Mouse (Mus musculus) lung, embryonic 14.5 days (tissue): ENCODE measurements around the gene Vps41. TPM values are rescaled to one million over a fixed set of nuclear protein-coding genes. Genes with fewer than 3 reads are reported as not detected.

Experiments
- ATAC-seq: fragments of 200-750 bp; cut with Nextera tagmentation; 2 replicates; pipeline ENCODE4 v1.8.0; 2017; ENCODE audit warnings: mild to moderate bottlenecking, moderate TSS enrichment, moderate library complexity; ENCODE audit not compliant: insufficient read depth
- DNase-seq: peaks from one replicate; pipeline ENCODE4 v3.0.0-alpha.2; 2015
- H3K27ac ChIP-seq: fragments of 300-500 bp; sonication (generic); 2 replicates; pipeline ENCODE4 v1.5.1; 2014; ENCODE audit warnings: low read depth, mild to moderate bottlenecking, moderate library complexity
- H3K27me3 ChIP-seq: fragments of 300-500 bp; sonication (generic); 2 replicates; pipeline ENCODE4 v1.6.1; 2014; ENCODE audit warnings: low read length, control low read depth; ENCODE audit not compliant: insufficient read depth
- H3K36me3 ChIP-seq: fragments of 300-500 bp; sonication (generic); 2 replicates; pipeline ENCODE4 v1.6.1; 2014; ENCODE audit warnings: control low read depth; ENCODE audit not compliant: insufficient read depth
- H3K4me1 ChIP-seq: fragments of 300-500 bp; sonication (generic); 2 replicates; pipeline ENCODE4 v1.6.1; 2014; ENCODE audit warnings: antibody characterized with exemption, control low read depth; ENCODE audit not compliant: insufficient read depth
- H3K4me2 ChIP-seq: fragments of 300-500 bp; sonication (generic); 2 replicates; pipeline ENCODE4 v1.6.1; 2014; ENCODE audit warnings: mild to moderate bottlenecking
- H3K4me3 ChIP-seq: fragments of 300-500 bp; sonication (generic); 2 replicates; pipeline ENCODE4 v1.5.1; 2014; ENCODE audit warnings: low read depth, low read length
- H3K9ac ChIP-seq: fragments of 300-500 bp; sonication (generic); 2 replicates; pipeline ENCODE4 v1.6.1; 2014
- H3K9me3 ChIP-seq: fragments of 300-500 bp; sonication (generic); 2 replicates; pipeline ENCODE4 v1.6.1; 2016; ENCODE audit warnings: low read depth, low read length, control low read depth
- CTCF ChIP-seq: IDR thresholded peaks from 2 replicates; pipeline ENCODE4 v1.5.1; 2016; ENCODE audit warnings: antibody characterized with exemption, low read depth
- WGBS: fragments of 180-500 bp; shearing (Covaris S2); extraction: QIAGEN DNeasy Blood & Tissue Kit; methylation state at CpG from one replicate; pipeline ENCODE4 v1.1.7; 2014; 5-methylcytosine and 5-hydroxymethylcytosine counted together
- polyA plus RNA-seq: library from polyadenylated mRNA; unstranded; fragments of >200 nt; fragmentation: Nextera tagmentation; extraction: Ambion mirVana; gene quantifications from 2 replicates; pipeline ENCODE4 v1.2.1, GENCODE M21; 2014

The Vps41 gene
- polyA plus RNA-seq, 1 experiment from 2014 or later, result 61.7 TPM

- DNase-seq (no peak), ATAC-seq (no peak)
- no peak for TF ChIP-seq CTCF
- H3K9ac ChIP-seq, result no peak overlapping the region
- no peak overlapping the region for H3K4me2 ChIP-seq
- no peaks in the 10 kb centered on the region for H3K9me3 ChIP-seq
- H3K27ac ChIP-seq, result no peak overlapping the region
- no peak overlapping the region for H3K4me3 ChIP-seq
- H3K36me3 ChIP-seq, result peaks cover 8% of the 10 kb centered on the region; the same call in 1 of the 2 replicates
- WGBS, result 71% methylated on average over 4 of the region's 4 CpGs
- H3K4me1 ChIP-seq, result no peaks in the 10 kb centered on the region
- no peaks in the 10 kb centered on the region for H3K27me3 ChIP-seq
These were observed 141.1 kb downstream of the Vps41 start for GRCm38 (mm10) chr13:18858183-18858582.

GRCm38 (mm10) chr13:18859389-18859788 lies 142.3 kb downstream of the Vps41 start:
- no peaks in the 10 kb centered on the region for H3K9me3 ChIP-seq
- no peaks in the 10 kb centered on the region for H3K4me1 ChIP-seq
- ATAC-seq (no peak), DNase-seq (no peak)
- no peak overlapping the region for H3K27ac ChIP-seq
- no peak overlapping the region for H3K4me3 ChIP-seq
- no peaks in the 10 kb centered on the region for H3K27me3 ChIP-seq
- H3K36me3 ChIP-seq, result peaks cover 17% of the 10 kb centered on the region; the same call in 1 of the 2 replicates
- H3K9ac ChIP-seq, result no peak overlapping the region
- TF ChIP-seq CTCF, result no peak
- WGBS, result 86% methylated on average over 3 of the region's 3 CpGs
- H3K4me2 ChIP-seq, result no peak overlapping the region

DNA sequence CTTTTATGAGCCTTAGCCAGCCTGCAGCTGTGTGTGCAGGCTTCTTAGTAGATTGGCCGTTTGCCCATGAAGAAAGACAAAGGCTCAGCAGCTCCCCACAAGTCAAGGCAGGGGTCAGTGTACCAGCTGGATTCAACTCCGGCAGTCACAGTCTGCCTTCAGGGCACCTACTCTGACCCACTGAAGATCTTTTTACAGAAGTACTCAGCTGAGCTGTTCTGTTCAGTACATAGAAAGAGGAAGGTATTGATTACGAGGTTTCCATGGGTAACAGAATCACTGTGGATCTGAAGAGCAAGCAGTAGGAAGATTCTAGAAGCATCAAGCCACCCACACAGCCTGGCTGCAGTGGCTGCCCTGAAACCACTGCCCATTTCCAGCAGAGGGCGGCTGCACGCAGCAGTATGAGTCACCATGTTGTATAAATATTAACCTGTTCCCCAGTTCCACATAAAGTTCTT lies 151.0 kb downstream of the Vps41 start:
- Histone ChIP-seq H3K4me1 (no peaks in the 10 kb centered on the region), H3K4me3 (no peak overlapping the region), H3K27me3 (no peaks in the 10 kb centered on the region), H3K4me2 (no peak overlapping the region), H3K36me3 (peaks cover 18% of the 10 kb centered on the region; the same call in 1 of the 2 replicates), H3K9ac (no peak overlapping the region), H3K9me3 (no peaks in the 10 kb centered on the region), H3K27ac (peak overlapping the region; percentile 36; the same call in 1 of the 2 replicates)
- ATAC-seq, result peak; percentile 92
- 28% methylated on average over 5 of the region's 5 CpGs for WGBS
- peak; percentile 68 for TF ChIP-seq CTCF
- DNase-seq, result peak; percentile 83

GRCm38 (mm10) chr13:18868825-18869224 lies 151.7 kb downstream of the Vps41 start:
- TF ChIP-seq CTCF, result no peak
- no peak for DNase-seq
- H3K9me3 ChIP-seq, result no peaks in the 10 kb centered on the region
- WGBS, result 78% methylated on average over 5 of the region's 5 CpGs
- no peak overlapping the region for H3K9ac ChIP-seq
- H3K27me3 ChIP-seq, result no peaks in the 10 kb centered on the region
- no peaks in the 10 kb centered on the region for H3K4me1 ChIP-seq
- H3K4me2 ChIP-seq, result no peak overlapping the region
- H3K36me3 ChIP-seq, result peaks cover 13% of the 10 kb centered on the region; the same call in 1 of the 2 replicates
- no peak for ATAC-seq
- no peak overlapping the region for H3K4me3 ChIP-seq
- no peak overlapping the region for H3K27ac ChIP-seq

DNA sequence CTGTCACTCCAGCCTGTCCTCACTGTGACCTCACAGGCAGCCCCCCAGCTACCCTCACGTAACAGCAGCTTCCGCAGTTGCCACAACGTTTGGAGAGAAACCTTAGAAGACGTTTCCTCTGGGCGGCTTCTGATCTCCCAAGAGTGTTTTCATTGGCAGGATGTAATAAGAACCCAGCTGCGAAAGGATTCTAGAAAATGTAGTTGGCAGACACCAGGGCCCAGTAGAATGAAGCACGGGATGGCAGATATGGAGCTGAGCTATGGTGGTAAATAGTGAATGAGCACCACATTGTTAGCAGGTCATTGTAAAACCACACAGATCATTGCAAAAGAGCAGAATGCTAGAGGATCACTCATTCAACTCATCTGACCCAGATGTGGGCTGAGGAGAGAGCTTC lies 158.2 kb downstream of the Vps41 start:
- no peak for ATAC-seq
- H3K4me3 ChIP-seq, result no peak overlapping the region
- DNase-seq, result peak; percentile 4
- no peak overlapping the region for H3K27ac ChIP-seq
- no peak overlapping the region for H3K9ac ChIP-seq
- TF ChIP-seq CTCF, result no peak
- H3K4me1 ChIP-seq, result no peaks in the 10 kb centered on the region
- 25% methylated on average over 7 of the region's 7 CpGs for WGBS
- no peak overlapping the region for H3K4me2 ChIP-seq
- H3K27me3 ChIP-seq, result no peaks in the 10 kb centered on the region
- H3K9me3 ChIP-seq, result no peaks in the 10 kb centered on the region
- H3K36me3 ChIP-seq, result no peaks in the 10 kb centered on the region

DNA sequence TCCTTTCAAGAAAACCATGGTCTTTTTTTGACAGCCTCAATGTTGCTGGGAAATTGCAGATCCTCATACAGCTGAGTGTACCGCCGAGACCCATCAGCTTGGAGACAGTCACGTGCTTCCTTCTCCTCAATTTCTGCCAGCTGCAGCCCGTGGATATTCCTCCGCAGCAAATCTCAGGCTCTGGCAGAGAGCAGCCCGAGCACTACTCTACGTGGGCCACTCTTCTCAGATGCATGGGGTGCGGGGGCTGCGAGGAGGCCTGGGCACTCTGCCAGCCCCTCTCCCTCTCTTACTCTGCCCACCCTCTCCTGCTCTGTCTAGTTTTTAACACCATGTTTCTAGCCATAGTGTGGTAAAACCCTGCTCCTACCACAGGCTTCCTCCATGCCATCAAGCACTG lies 175.8 kb downstream of the Vps41 start:
- Histone ChIP-seq H3K36me3 (no peaks in the 10 kb centered on the region), H3K27me3 (no peaks in the 10 kb centered on the region), H3K9ac (no peak overlapping the region), H3K27ac (no peak overlapping the region), H3K9me3 (no peaks in the 10 kb centered on the region), H3K4me3 (no peak overlapping the region), H3K4me2 (no peak overlapping the region), H3K4me1 (no peaks in the 10 kb centered on the region; the same call in 1 of the 2 replicates)
- peak; percentile 78 for ATAC-seq
- TF ChIP-seq CTCF, result no peak
- peak; percentile 40 for DNase-seq
- 55% methylated on average over 9 of the region's 9 CpGs for WGBS

GRCm38 (mm10) chr13:18896789-18897188 lies 179.7 kb downstream of the Vps41 start:
- Histone ChIP-seq H3K4me1 (no peaks in the 10 kb centered on the region; the same call in 1 of the 2 replicates), H3K4me3 (no peak overlapping the region), H3K4me2 (no peak overlapping the region), H3K36me3 (no peaks in the 10 kb centered on the region), H3K9ac (no peak overlapping the region), H3K27ac (no peak overlapping the region), H3K9me3 (no peaks in the 10 kb centered on the region), H3K27me3 (no peaks in the 10 kb centered on the region)
- no peak for TF ChIP-seq CTCF
- DNase-seq, result no peak
- no peak for ATAC-seq
- WGBS, result 84% methylated on average over 3 of the region's 3 CpGs
